Mouse (Mus musculus) neural tube, embryonic 12.5 days (tissue): ENCODE measurements around the gene Ehmt2. TPM values are rescaled to one million over a fixed set of nuclear protein-coding genes. Genes with fewer than 3 reads are reported as not detected.
"Not testable (repeated sequence)": the region's sequence is repeated elsewhere in the genome, so short reads cannot be mapped to it uniquely, and the experiment has no call there.

Experiments
- ATAC-seq: fragments of 200-750 bp; cut with Nextera tagmentation; 2 replicates; pipeline ENCODE4 v1.8.0; 2017; ENCODE audit warnings: low read depth, mild to moderate bottlenecking, moderate TSS enrichment, moderate library complexity; ENCODE audit not compliant: low FRiP score
- H3K27ac ChIP-seq: fragments of 300-500 bp; sonication (generic); 2 replicates; pipeline ENCODE4 v1.5.1; 2016
- H3K27me3 ChIP-seq: fragments of 300-500 bp; sonication (generic); replicated peaks from 2 replicates; pipeline ENCODE4 v1.6.1; 2016; ENCODE audit warnings: mild to moderate bottlenecking
- H3K36me3 ChIP-seq: fragments of 300-500 bp; sonication (generic); 2 replicates; pipeline ENCODE4 v1.6.1; 2016; ENCODE audit warnings: mild to moderate bottlenecking
- H3K4me1 ChIP-seq: fragments of 300-500 bp; sonication (generic); 2 replicates; pipeline ENCODE4 v1.6.1; 2016
- H3K4me2 ChIP-seq: fragments of 300-500 bp; sonication (generic); replicated peaks from 2 replicates; pipeline ENCODE4 v1.6.1; 2016; ENCODE audit warnings: mild to moderate bottlenecking
- H3K4me3 ChIP-seq: fragments of 300-500 bp; sonication (generic); 2 replicates; pipeline ENCODE4 v1.5.1; 2016
- H3K9ac ChIP-seq: fragments of 300-500 bp; sonication (generic); 2 replicates; pipeline ENCODE4 v1.6.1; 2016; ENCODE audit warnings: mild to moderate bottlenecking
- H3K9me3 ChIP-seq: fragments of 300-500 bp; sonication (generic); 2 replicates; pipeline ENCODE4 v1.6.1; 2016; ENCODE audit warnings: mild to moderate bottlenecking
- WGBS: fragments of 180-500 bp; shearing (Covaris S2); methylation state at CpG from one replicate; pipeline ENCODE4 v1.1.7; 2016; 5-methylcytosine and 5-hydroxymethylcytosine counted together
- polyA plus RNA-seq: library from polyadenylated mRNA; unstranded; fragments of >200 nt; fragmentation: Nextera tagmentation; extraction: Ambion mirVana; gene quantifications from 2 replicates; pipeline ENCODE4 v1.2.1, GENCODE M21; 2016

Ehmt2 gene
- polyA plus RNA-seq, 1 experiment from 2014 or later: 113 TPM

GRCm38 (mm10) chr17:34932287-34932686, 34.0 kb downstream of the Ehmt2 start:
- Histone ChIP-seq H3K27ac (no peak overlapping the region), H3K4me3 (no peak overlapping the region), H3K27me3 (no peaks in the 10 kb centered on the region), H3K9ac (peak overlapping the region; percentile 80; the same call in 1 of the 2 replicates), H3K9me3 (no peaks in the 10 kb centered on the region), H3K4me1 (peaks cover 11% of the 10 kb centered on the region; the same call in 1 of the 2 replicates), H3K36me3 (peaks cover 18% of the 10 kb centered on the region), H3K4me2 (peak overlapping the region; percentile 96)
- ATAC-seq: no peak
- 93% methylated on average over 8 of the region's 8 CpGs for WGBS

GRCm38 (mm10) chr17:34934031-34934430, 35.8 kb downstream of the Ehmt2 start:
- Histone ChIP-seq H3K9me3 (no peaks in the 10 kb centered on the region), H3K27me3 (no peaks in the 10 kb centered on the region), H3K9ac (no peak overlapping the region), H3K4me1 (peaks cover 11% of the 10 kb centered on the region; the same call in 1 of the 2 replicates), H3K36me3 (peaks cover 18% of the 10 kb centered on the region), H3K4me3 (no peak overlapping the region), H3K27ac (no peak overlapping the region), H3K4me2 (0 out of 2 replicates have a peak overlapping the region, but pooled peaks have one; percentile 0)
- ATAC-seq: no peak
- WGBS: 76% methylated on average over 24 of the region's 24 CpGs

- Histone ChIP-seq H3K9ac (no peak overlapping the region), H3K4me3 (no peak overlapping the region), H3K36me3 (peaks cover 18% of the 10 kb centered on the region), H3K27me3 (no peaks in the 10 kb centered on the region), H3K4me2 (no peak overlapping the region), H3K9me3 (no peaks in the 10 kb centered on the region), H3K4me1 (peaks cover 11% of the 10 kb centered on the region; the same call in 1 of the 2 replicates), H3K27ac (no peak overlapping the region)
- no peak for ATAC-seq
- 55% methylated on average over 8 of the region's 8 CpGs for WGBS
These were observed 36.6 kb downstream of the Ehmt2 start for GRCm38 (mm10) chr17:34934830-34935229.

GRCm38 (mm10) chr17:34937960-34938505, 39.8 kb downstream of the Ehmt2 start:
- Histone ChIP-seq H3K4me3 (no peak overlapping the region), H3K4me2 (no peak overlapping the region), H3K9me3 (no peaks in the 10 kb centered on the region), H3K27me3 (no peaks in the 10 kb centered on the region), H3K4me1 (peaks cover 5% of the 10 kb centered on the region; the same call in 1 of the 2 replicates), H3K9ac (no peak overlapping the region), H3K36me3 (peaks cover 18% of the 10 kb centered on the region), H3K27ac (no peak overlapping the region)
- no peak for ATAC-seq
- 83% methylated on average over 6 of the region's 6 CpGs for WGBS

GRCm38 (mm10) chr17:34941344-34942041, 43.2 kb downstream of the Ehmt2 start:
- Histone ChIP-seq H3K9me3 (no peaks in the 10 kb centered on the region), H3K27ac (no peak overlapping the region), H3K36me3 (peaks cover 2% of the 10 kb centered on the region; the same call in 1 of the 2 replicates), H3K9ac (0 out of 2 replicates have a peak overlapping the region, but pooled peaks have one; percentile 18), H3K4me3 (peak overlapping the region; percentile 5; the same call in 1 of the 2 replicates), H3K27me3 (no peaks in the 10 kb centered on the region), H3K4me2 (peak overlapping the region; percentile 53), H3K4me1 (peaks cover 5% of the 10 kb centered on the region; the same call in 1 of the 2 replicates)
- WGBS: 7% methylated on average over 15 of the region's 15 CpGs
- ATAC-seq: no peak

GRCm38 (mm10) chr17:34943128-34943815, 45.0 kb downstream of the Ehmt2 start:
- no peak for ATAC-seq

GRCm38 (mm10) chr17:34944362-34944761, 46.1 kb downstream of the Ehmt2 start:
- Histone ChIP-seq H3K9me3 (no peaks in the 10 kb centered on the region), H3K9ac (no peak overlapping the region), H3K27me3 (no peaks in the 10 kb centered on the region), H3K4me1 (peaks cover 5% of the 10 kb centered on the region; the same call in 1 of the 2 replicates), H3K4me2 (no peak overlapping the region), H3K27ac (no peak overlapping the region), H3K4me3 (no peak overlapping the region), H3K36me3 (peaks cover 1% of the 10 kb centered on the region)
- ATAC-seq: no peak

More at GRCm38 (mm10) chr17:34943128-34943815, 45.0 kb downstream of the Ehmt2 start:
- 77% methylated on average over 4 of the region's 4 CpGs for WGBS
- peaks cover 5% of the 10 kb centered on the region; the same call in 1 of the 2 replicates for H3K4me1 ChIP-seq
- no peaks in the 10 kb centered on the region for H3K36me3 ChIP-seq
- no peak overlapping the region for H3K4me2 ChIP-seq
- H3K27me3 ChIP-seq: no peaks in the 10 kb centered on the region
- no peak overlapping the region for H3K4me3 ChIP-seq
- H3K27ac ChIP-seq: no peak overlapping the region
- H3K9ac ChIP-seq: no peak overlapping the region
- no peaks in the 10 kb centered on the region for H3K9me3 ChIP-seq

- no peak overlapping the region for H3K27ac ChIP-seq
- H3K4me1 ChIP-seq: peaks cover 12% of the 10 kb centered on the region
- no peaks in the 10 kb centered on the region for H3K9me3 ChIP-seq
- no peak overlapping the region for H3K9ac ChIP-seq
- no peak for ATAC-seq
- H3K4me2 ChIP-seq: no peak overlapping the region
- WGBS: 94% methylated on average over 5 of the region's 5 CpGs
- H3K27me3 ChIP-seq: no peaks in the 10 kb centered on the region
- no peak overlapping the region for H3K4me3 ChIP-seq
- peaks cover 18% of the 10 kb centered on the region for H3K36me3 ChIP-seq
These were observed 48.3 kb downstream of the Ehmt2 start for GRCm38 (mm10) chr17:34946486-34947140.

GRCm38 (mm10) chr17:34947606-34948005, 49.3 kb downstream of the Ehmt2 start:
- Histone ChIP-seq H3K4me2 (no peak overlapping the region), H3K4me1 (peaks cover 9% of the 10 kb centered on the region; the same call in 1 of the 2 replicates)
- WGBS: 30% methylated on average over 8 of the region's 8 CpGs

GRCm38 (mm10) chr17:34948721-34949552, 50.7 kb downstream of the Ehmt2 start:
- not testable (repeated sequence) for H3K27me3 ChIP-seq, H3K4me3 ChIP-seq, H3K9ac ChIP-seq, H3K27ac ChIP-seq, H3K9me3 ChIP-seq, ATAC-seq, H3K4me1 ChIP-seq
- 62% methylated on average over 9 of the region's 9 CpGs for WGBS
- Histone ChIP-seq H3K36me3 (peaks cover 18% of the 10 kb centered on the region), H3K4me2 (0 out of 2 replicates have a peak overlapping the region, but pooled peaks have one; percentile 26)

More at GRCm38 (mm10) chr17:34947606-34948005, 49.3 kb downstream of the Ehmt2 start:
- Histone ChIP-seq H3K27ac (no peak overlapping the region), H3K27me3 (no peaks in the 10 kb centered on the region), H3K36me3 (peaks cover 18% of the 10 kb centered on the region), H3K9me3 (no peaks in the 10 kb centered on the region), H3K9ac (no peak overlapping the region), H3K4me3 (no peak overlapping the region)
- no peak for ATAC-seq

GRCm38 (mm10) chr17:34949553-34949969, 51.3 kb downstream of the Ehmt2 start:
- Histone ChIP-seq H3K4me3 (no peak overlapping the region; the same call in 1 of the 2 replicates), H3K4me1 (peaks cover 9% of the 10 kb centered on the region; the same call in 1 of the 2 replicates), H3K27me3 (no peaks in the 10 kb centered on the region), H3K9me3 (no peaks in the 10 kb centered on the region), H3K27ac (no peak overlapping the region), H3K36me3 (peaks cover 18% of the 10 kb centered on the region), H3K9ac (no peak overlapping the region), H3K4me2 (peak overlapping the region; percentile 26)
- ATAC-seq: no peak
- WGBS: 34% methylated on average over 4 of the region's 4 CpGs
